Mouse (Mus musculus) cerebellum, adult 2 months (tissue): ENCODE data around the gene Zfp174.

Source experiments
- CTCF ChIP-seq: fragments of 200-500 bp; IDR thresholded peaks from 2 replicates; pipeline ENCODE4 v1.5.1; 2011; ENCODE audit warnings: low read depth, mild to moderate bottlenecking, control low read depth, low read length, moderate library complexity, borderline replicate concordance; ENCODE audit not compliant: insufficient read depth
- POLR2A ChIP-seq: fragments of 200-500 bp; IDR thresholded peaks from 2 replicates; pipeline ENCODE4 v1.6.1; 2011; ENCODE audit warnings: low read length, control low read depth, borderline replicate concordance; ENCODE audit not compliant: insufficient read depth

DNA sequence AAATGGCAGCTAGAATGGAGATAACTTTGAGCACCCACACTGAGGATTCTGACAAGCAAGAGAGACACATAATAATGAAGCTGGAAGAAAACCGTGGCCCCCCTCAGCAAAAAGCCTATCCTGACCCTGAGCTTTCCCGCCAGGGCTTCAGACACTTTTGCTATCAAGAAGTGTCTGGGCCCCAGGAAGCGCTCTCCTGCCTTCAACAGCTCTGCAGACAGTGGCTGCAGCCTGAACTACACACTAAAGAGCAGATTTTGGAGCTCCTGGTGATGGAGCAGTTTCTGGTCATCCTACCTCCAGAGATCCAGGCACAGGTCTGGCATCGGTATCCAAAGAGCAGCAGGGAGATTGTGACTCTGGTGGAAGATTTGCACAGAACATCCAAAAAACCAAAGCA, 803 bp downstream of the Zfp174 start:
- TF ChIP-seq CTCF (no peak), POLR2A (no peak)
